Mouse (Mus musculus) natural killer cell, adult 2 months (primary cell): ENCODE measurements around the gene Pkm.

Source experiments
- DNase-seq, 2 experiments: peaks; one replicate each; pipeline ENCODE4 v3.0.0; 2022; ENCODE audit warnings: low spot score in 2 of 2

The Pkm gene

GRCm38 (mm10) chr9:59706850-59707825, 51.0 kb downstream of the Pkm start:
- DNase-seq: no peak

GRCm38 (mm10) chr9:59709225-59709624, 53.1 kb downstream of the Pkm start:
- no peak for DNase-seq

GRCm38 (mm10) chr9:59716275-59716898, 60.2 kb downstream of the Pkm start:
- no peak for DNase-seq

- no peak for DNase-seq
Observed at GRCm38 (mm10) chr9:59718237-59718636, 62.1 kb downstream of the Pkm start.

GRCm38 (mm10) chr9:59721144-59721543, 65.0 kb downstream of the Pkm start:
- no peak for DNase-seq

- peak; percentile 42 to 61 for DNase-seq
Observed at GRCm38 (mm10) chr9:59723096-59723657, 67.0 kb downstream of the Pkm start.

GRCm38 (mm10) chr9:59723791-59724442, 67.7 kb downstream of the Pkm start:
- DNase-seq: no peak

GRCm38 (mm10) chr9:59725515-59725914, 69.3 kb downstream of the Pkm start:
- no peak for DNase-seq

- no peak for DNase-seq
Observed at GRCm38 (mm10) chr9:59727569-59728286, 71.6 kb downstream of the Pkm start.
